Mouse (Mus musculus): Measurements from ENCODE around the gene Rtn4.

Rtn4 gene

DNA sequence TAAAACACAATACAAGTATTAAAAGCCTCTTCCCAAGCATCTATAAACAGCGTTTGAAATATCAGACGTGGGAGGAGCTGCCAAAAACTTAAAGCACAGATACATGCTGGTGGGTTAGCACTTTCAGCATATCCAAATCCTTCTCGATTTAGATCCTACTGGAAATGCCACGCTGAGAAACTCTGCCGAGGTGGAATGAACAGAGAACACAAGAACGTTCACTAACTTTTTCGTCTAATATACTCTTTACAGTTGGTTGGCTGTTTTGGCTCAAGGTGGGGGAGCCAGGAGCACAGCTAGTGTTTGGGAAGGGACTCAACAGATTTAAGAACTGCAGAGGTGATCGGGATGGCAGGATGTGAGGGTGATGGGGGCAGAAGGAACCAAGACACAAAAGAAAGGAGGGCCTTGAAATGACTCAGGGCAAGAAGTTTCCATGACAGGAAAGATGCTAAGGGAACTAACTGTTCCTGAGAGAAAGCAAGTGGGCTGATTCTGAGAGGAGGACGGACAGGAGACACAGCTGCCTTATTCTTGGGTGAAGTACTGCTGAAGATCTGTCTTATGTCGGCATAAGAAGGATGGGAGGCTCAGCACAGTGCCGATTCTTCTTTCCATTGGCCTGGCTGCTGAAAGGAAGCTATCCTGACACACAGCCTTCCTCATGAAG lies 73.7 kb downstream of the Rtn4 start:
- no peak for DNase-seq

DNA sequence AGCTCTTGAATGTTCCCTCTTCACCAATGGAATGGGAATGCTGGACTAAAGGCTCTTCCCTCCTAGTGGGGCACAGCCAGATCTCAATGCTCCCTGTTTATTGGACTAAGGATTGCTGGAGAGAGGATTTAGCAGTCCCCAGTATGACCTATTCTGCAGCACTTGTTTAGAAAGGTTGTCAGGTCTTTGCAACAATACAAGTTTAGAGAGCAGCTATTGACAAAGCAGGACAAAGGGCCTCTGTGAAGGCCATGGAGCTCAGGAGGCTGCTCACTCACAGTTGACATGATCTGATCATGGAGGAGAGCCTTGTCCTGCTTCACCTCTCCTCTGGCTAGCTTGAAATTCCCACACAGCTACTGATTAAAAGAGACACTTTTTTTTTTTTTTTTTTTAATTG lies 75.8 kb downstream of the Rtn4 start:
- DNase-seq, result no peak

DNA sequence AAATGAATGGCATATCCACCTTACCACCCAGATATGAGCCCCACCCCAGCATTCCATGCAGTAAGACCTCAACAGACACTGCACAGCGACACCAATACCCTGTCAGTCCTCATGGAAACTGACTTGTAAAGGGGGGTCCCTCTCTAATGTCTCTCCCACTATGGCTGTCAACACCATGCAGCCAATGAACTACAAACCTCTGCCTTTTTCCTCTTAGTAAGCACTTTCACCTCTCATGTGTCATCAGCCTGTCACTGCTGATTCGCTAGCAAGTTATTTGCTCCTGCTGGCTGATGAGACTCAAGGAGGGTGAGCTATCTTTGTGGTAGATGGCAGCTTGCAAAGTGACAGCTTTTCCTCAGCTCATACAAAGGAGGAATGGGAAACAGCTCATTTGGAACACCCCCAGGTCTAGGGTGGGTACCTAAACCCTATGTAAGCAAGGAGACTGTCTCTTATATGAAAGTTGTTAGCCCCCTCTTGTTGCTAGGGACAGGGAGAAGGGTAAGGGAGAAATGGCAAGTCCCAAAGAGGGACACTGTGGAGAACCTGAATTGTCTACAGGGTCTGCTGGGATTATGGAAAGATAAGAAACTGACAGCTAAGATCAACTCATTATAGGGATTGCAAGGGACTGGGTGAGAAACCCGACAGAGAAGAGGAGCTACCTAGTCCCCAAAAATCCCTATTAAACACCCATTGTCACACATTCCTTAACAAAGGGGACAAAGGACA lies 78.1 kb downstream of the Rtn4 start:
- no peak for DNase-seq

DNA sequence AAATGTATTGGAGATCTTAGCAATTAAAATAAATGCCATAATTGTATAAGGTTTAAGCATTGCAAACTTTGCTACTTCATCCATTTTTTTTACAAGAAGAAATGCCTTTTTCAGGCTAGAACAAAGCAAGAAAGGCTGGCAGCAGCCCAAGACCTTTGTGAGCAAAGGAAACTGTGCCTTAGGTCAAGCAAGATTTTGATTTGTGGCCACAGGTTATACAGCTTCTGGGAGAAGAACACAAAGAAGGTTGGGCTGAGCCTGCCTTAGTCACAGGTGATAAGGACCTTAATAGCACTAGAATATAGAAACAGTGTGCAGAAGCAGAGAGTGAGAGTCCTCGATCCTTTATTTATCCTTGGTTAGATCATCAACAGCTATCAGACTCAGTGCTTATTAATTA lies 79.5 kb downstream of the Rtn4 start:
- no peak for DNase-seq

DNA sequence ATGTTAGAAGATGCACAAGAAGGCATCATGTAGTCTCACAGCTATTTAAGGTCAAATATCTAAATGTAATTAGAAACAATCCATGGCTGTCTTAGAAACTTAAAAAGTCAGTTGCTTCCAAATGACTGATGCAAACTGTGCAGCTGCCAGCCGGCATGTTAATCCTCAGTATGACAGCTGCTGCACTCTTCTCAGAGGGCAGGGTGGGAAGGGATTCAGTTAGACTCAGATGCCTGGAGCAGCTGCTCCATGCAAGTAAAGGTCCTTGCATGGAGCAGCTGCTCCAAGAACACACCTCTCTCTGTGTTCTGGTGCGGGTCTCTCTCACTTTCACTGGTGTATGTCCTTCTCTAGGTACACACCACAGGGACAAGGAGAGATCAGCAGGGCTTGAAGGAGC lies 81.5 kb downstream of the Rtn4 start:
- DNase-seq, result no peak

DNA sequence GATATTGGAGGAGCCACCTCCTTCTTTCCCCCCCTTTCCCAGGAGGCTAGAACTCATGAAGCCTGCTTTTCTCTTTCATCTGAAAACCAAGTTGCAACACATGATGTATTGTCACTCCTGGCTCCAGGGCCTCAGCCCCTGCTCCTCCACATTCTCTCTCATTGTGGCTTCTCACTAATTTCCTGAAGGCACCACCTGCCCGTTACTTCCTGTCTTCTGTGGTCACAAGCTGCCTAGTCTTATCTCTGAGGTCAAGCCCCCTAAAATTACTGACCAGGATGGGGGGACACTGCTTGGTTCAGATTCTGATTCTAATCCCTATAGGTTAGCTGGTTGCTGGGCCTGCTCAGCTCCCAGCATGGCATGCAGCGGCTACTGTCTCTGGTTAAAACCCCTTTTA lies 82.0 kb downstream of the Rtn4 start:
- no peak for DNase-seq

DNA sequence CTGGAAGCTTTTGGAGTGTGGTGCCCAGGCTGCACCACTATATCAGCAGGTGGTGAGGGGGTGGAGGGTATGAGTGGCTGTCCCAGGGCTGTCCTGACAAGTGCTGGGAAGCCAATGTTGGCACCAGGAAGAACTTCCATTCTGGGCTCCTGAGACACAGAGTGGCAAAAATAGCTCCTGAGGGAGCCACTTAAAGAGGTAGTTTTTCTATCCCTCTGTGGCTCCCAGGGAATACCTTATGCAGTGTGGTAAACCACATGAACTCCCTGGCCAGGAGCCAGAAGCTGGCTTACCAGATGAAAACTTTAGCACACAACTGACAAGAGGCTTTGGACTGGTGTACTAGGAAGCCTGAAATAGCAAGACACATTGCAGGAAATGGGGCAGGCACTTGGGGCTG lies 85.2 kb downstream of the Rtn4 start:
- DNase-seq, result no peak

DNA sequence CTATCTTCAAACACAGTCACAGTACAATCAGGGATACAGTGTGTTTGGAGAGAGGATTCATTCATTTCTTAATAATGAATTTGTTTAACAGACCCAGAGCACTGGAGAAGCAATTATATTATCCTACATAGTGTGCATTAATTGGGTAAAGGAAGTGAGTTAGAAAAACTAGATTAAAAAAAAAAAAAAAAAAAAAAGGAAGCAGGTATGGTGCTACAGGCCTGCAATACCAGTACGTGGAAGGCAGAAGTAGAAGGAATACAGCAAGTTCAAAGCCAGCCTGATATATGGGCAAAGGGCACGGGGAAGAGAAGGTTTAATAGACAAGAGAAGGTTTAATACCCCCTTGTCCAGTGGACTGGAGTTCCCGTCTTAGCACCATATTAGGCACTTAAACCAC lies 86.2 kb downstream of the Rtn4 start:
- DNase-seq, result no peak

DNA sequence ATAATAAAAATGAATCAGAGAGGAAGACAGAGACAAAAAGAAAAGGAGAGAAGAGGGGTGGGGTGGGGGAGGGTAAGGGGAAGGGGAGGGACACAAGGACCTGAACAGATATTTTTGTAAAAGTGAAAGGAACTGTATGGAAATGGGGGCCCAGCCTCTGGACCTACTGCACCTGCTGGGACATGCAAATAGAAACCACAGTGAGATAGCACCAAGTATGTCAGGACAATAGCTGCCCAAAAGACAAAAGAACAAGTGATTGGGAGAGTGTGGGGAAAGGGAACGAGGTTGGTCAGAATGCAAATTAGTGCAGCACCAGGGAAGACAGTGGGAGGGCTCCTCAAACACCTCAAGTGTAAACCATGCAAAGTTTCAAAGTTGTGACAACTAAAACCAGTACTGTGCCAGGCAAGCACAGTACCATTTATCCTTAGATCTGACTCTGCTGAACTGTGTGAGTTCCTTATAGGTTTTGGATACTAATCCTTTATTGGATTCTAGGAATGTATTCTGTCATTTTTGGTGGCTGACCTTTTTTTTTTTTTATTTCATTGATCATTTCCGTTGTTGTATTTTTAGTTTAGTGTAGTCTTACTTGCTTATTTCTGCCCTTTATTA lies 86.8 kb downstream of the Rtn4 start:
- no peak for DNase-seq

DNA sequence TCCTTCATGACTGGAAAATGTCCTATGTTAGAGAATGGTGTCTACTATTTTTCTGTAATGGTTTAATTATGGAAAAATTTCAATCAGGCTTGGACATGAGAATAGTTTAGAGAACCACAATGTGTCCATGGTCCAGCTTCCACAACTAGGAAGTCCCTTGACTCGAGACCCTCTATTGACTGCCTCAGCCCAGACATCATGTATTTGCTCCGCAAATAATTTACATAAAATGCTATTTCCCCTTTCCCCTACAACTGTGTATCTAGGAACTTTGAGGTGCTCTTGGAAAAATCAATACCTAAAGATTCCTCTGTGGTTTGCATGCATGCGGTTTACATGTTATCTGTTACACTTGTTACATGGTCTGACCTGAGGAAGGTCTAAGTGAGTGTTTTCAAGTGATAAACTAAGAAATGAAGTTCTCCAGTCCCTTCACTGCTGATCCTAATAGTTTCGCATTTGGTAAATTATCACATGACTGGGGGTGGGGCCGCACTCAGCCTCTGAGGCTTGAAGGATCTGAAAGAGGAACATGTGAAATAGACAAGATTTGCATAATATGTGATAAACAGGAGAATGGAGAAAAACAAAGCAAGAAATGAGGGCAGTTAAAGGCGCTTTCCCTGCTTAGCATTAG lies 94.0 kb downstream of the Rtn4 start:
- peak; percentile 86 to 92 for DNase-seq

DNA sequence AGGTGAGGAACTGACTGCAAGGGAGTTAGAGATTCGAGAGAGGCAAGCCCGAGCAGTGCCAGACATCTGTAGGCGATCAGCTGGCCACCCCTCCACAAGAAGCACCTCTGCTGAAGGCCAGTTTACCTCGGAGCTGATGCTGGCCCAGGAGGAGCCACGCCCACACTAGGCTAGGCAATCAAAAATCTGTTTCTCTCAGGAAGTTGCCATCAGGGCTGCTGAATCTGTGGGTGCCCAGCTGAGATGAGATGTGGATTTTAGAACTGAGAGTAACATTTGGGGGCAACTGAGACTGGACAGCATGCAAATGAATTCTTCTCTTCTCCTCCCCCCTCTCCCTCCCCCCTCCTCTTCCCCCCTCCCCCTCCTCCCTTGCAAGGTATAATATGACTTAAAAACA lies 94.7 kb downstream of the Rtn4 start:
- DNase-seq, result peak; percentile 63 to 64

DNA sequence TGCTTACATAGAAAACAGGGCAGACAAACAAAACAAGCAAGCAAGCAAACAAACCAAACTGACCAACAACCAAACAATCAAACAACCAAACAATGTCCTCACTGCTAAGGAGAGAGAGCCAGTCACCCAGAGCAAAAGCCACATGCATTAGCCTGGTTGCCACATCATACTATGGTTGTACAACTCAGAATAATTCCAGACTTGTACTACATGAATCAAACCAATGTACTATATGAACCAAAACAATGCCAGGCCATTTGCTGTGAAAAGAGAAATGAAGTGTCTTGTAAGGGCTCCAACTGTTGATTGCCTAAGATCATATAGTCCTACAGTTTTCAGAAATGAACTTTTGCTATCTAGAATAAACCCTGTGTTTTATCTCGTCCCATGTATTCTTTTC lies 95.8 kb downstream of the Rtn4 start:
- DNase-seq, result no peak

DNA sequence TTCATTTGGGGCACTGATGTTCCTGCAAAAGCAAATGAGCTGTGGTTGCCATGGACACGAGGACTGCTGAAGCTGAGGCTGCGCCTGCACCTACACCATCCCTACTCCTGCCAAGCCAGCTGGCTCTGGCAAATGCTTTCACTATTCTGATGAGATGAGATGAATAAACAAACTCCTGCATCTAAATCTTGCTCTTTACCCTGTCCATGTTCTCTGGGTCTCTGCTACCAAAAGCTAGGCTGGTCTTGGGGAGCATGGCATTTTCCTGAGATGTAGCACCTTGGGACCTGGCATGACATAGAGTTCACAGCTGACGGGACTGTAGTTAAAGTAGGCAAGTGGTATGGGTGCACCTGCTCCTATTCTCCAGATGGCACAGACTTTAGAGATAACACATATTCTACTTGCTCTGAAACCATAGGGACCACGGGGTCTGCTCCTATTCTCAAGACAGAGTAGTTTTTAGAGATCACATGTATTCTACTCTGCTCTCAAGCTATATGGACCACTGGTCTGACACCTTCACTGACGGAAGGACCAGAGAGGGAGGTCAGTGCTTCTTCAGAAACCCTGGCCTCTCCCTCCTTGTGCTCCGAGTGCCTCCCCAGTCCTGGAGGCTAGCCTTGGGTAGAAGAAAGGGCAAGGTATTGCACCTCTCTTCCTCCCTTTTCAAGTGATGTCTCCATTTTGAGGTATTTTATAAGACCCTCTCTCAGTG lies 96.3 kb downstream of the Rtn4 start:
- DNase-seq, result no peak

DNA sequence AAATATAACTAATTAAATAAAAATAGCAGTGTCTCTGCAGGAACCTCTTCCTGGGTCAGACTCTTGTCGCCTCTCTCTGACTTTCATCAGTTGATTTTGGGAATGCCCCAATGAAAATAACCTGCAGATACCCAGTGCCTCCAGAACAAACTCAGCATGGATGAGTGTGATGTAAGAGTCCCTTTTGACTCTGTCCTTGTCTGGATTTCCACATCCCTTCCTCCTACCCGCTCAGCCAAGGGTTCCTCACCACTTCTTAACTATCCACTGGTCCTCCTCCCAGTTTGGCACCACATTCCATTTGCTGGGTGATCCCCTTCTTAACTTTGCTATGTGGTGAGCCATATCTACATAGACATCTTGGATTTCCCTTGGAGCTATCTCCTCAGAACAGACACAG lies 98.0 kb downstream of the Rtn4 start:
- no peak for DNase-seq
